7 mouse cellular contexts compared by ENCODE assay signal in genomic region chr5:140321042-140321755, GRCm38 (mm10). TPM values are rescaled to one million over a fixed set of nuclear protein-coding genes. Genes with fewer than 3 reads are reported as not detected.
DNase-seq lines count a peak whose midpoint lies in the region; ATAC-seq and TF ChIP-seq lines count a peak whose summit lies in the region.

Mad1l1 (minus strand) TSS chr5:140321552.
Nudt1 (plus strand) TSS chr5:140321656.

- H3K4me1 ChIP-seq in embryonic facial prominence, embryonic 10.5 days = peaks cover 22% of the 10 kb centered on the region
- peaks cover 4% of the 10 kb centered on the region; the same call in 1 of the 2 replicates for H3K4me1 ChIP-seq in intestine, postnatal 0 days (replicated peaks; ENCODE audit: control insufficient read depth, insufficient read depth, low read length)
- H3K4me1 ChIP-seq in midbrain, embryonic 12.5 days = peaks cover 18% of the 10 kb centered on the region
- H3K4me1 ChIP-seq in small intestine, adult 2 months (ENCODE audit: control insufficient read depth, insufficient read depth, insufficient read length, low read length) = peaks cover 1% of the 10 kb centered on the region; the same call in 1 of the 2 replicates

- TF ChIP-seq POLR2A in small intestine, adult 2 months (IDR thresholded peaks at IDR 0.05; ENCODE audit: low read depth, low read length) = peak; percentile 93

- peak within 1 kb of the TSS; percentile 95 for H3K4me3 ChIP-seq in embryonic facial prominence, embryonic 10.5 days
- H3K4me3 ChIP-seq in intestine, postnatal 0 days (ENCODE audit: low read depth, low read length) = peak within 1 kb of the TSS; percentile 60
- H3K4me3 ChIP-seq in midbrain, embryonic 12.5 days = peak within 1 kb of the TSS; percentile 88
- peak within 1 kb of the TSS; percentile 97 for H3K4me3 ChIP-seq in small intestine, adult 2 months (ENCODE audit: low read depth, low read length)

- peak within 1 kb of the TSS; percentile 81 for H3K9ac ChIP-seq in intestine, postnatal 0 days (ENCODE audit: low read depth, low read length)
- H3K9ac ChIP-seq in midbrain, embryonic 12.5 days (replicated peaks) = peak within 1 kb of the TSS; percentile 99

- intact Hi-C loops in left cerebral cortex, postnatal 4 days (cut with DNase I) = no loop called here

- DNase-seq in adrenal gland, postnatal 10 days = peak; percentile 95
- DNase-seq in embryonic facial prominence, embryonic 10.5 days (ENCODE audit: low spot score) = peak; percentile 93
- peak; percentile 59 for DNase-seq in gonadal fat pad, adult 2 months (ENCODE audit: low read depth)
- DNase-seq in left cerebral cortex, postnatal 4 days = peak; percentile 92

- ATAC-seq in intestine, postnatal 0 days = peak; percentile 91
- ATAC-seq in midbrain, embryonic 12.5 days (ENCODE audit: low FRiP score, low read depth) = peak; percentile 90

- H3K27ac ChIP-seq in embryonic facial prominence, embryonic 10.5 days (replicated peaks) = peak within 1 kb of the TSS; percentile 96
- H3K27ac ChIP-seq in intestine, postnatal 0 days (ENCODE audit: low read depth, low read length) = peak within 1 kb of the TSS; percentile 87
- peak within 1 kb of the TSS; percentile 79 for H3K27ac ChIP-seq in midbrain, embryonic 12.5 days (replicated peaks)
- H3K27ac ChIP-seq in small intestine, adult 2 months (ENCODE audit: insufficient read depth, low read depth, low read length) = peak within 1 kb of the TSS; percentile 89

- no peaks in the 10 kb centered on the region for H3K27me3 ChIP-seq in embryonic facial prominence, embryonic 10.5 days (replicated peaks; ENCODE audit: low read depth, poor library complexity, severe bottlenecking)
- H3K27me3 ChIP-seq in intestine, postnatal 0 days (replicated peaks; ENCODE audit: control insufficient read depth, insufficient read depth, low read length) = no peaks in the 10 kb centered on the region
- no peaks in the 10 kb centered on the region for H3K27me3 ChIP-seq in midbrain, embryonic 12.5 days
- no peaks in the 10 kb centered on the region for H3K27me3 ChIP-seq in small intestine, adult 2 months (ENCODE audit: control insufficient read depth, insufficient read depth, low read length)

- H3K4me2 ChIP-seq in intestine, postnatal 0 days (replicated peaks; ENCODE audit: low read depth) = peak within 1 kb of the TSS; percentile 80
- H3K4me2 ChIP-seq in midbrain, embryonic 12.5 days (replicated peaks) = peak within 1 kb of the TSS; percentile 73

- H3K36me3 ChIP-seq in embryonic facial prominence, embryonic 10.5 days (replicated peaks) = peaks cover 42% of the 10 kb centered on the region
- H3K36me3 ChIP-seq in intestine, postnatal 0 days (ENCODE audit: control insufficient read depth, insufficient read depth) = 0 out of 2 replicates have a peak, but pooled peaks cover 4% of the 10 kb centered on the region
- H3K36me3 ChIP-seq in midbrain, embryonic 12.5 days = 0 out of 2 replicates have a peak, but pooled peaks cover 5% of the 10 kb centered on the region
- no peaks in the 10 kb centered on the region for H3K36me3 ChIP-seq in small intestine, adult 2 months (ENCODE audit: control insufficient read depth, insufficient read depth, low read length)

- WGBS in embryonic facial prominence, embryonic 10.5 days = under 1% methylated on average over 60 of the region's 60 CpGs
- 1% methylated on average over 57 of the region's 60 CpGs for WGBS in intestine, postnatal 0 days
- WGBS in midbrain, embryonic 12.5 days = under 1% methylated on average over 55 of the region's 60 CpGs
- under 1% methylated on average over 60 of the region's 60 CpGs for WGBS in small intestine, adult 2 months

- no peaks in the 10 kb centered on the region for H3K9me3 ChIP-seq in embryonic facial prominence, embryonic 10.5 days
- no peaks in the 10 kb centered on the region for H3K9me3 ChIP-seq in intestine, postnatal 0 days (ENCODE audit: control insufficient read depth)
- H3K9me3 ChIP-seq in midbrain, embryonic 12.5 days = no peaks in the 10 kb centered on the region

- TF ChIP-seq CTCF in intestine, postnatal 0 days (IDR thresholded peaks at IDR 0.05; ENCODE audit: low read depth) = peak; percentile 49
- no peak for TF ChIP-seq CTCF in small intestine, adult 2 months (IDR thresholded peaks at IDR 0.05; ENCODE audit: extremely low read depth, insufficient read length, insufficient replicate concordance, low read depth, low read length)

RNA-seq across cellular contexts. Expression of gene Mad1l1, which starts in this region (rescaled TPM):
- 10 to 100 TPM; 20.3 to 22.3 TPM for total RNA-seq in adrenal gland, postnatal 10 days (2021)
- polyA plus RNA-seq in embryonic facial prominence, embryonic 10.5 days (2016; fragmentation: Nextera tagmentation; extraction: Ambion mirVana) = 63.5 and 63.9 TPM in 2 replicates
- 20.2 and 21.6 TPM in 2 replicates for polyA plus RNA-seq in gonadal fat pad, adult 2 months (2012; rRNA removed)
- polyA plus RNA-seq in intestine, postnatal 0 days (2015; fragmentation: Nextera tagmentation; extraction: Ambion mirVana) = 10.3 and 11.1 TPM in 2 replicates
- 10 to 100 TPM; 24.1 to 24.7 TPM for total RNA-seq in left cerebral cortex, postnatal 4 days (2021)
- polyA plus RNA-seq in midbrain, embryonic 12.5 days (2016; fragmentation: Nextera tagmentation; extraction: Ambion mirVana) = 47.8 and 48.7 TPM in 2 replicates
- polyA plus RNA-seq in small intestine, adult 2 months (2012; rRNA removed) = 13.2 and 22.9 TPM in 2 replicates

RNA-seq across cellular contexts. Expression of gene Nudt1, which starts in this region (rescaled TPM):
- 10 to 100 TPM; 19.8 to 26.8 TPM for total RNA-seq in adrenal gland, postnatal 10 days (2021)
- polyA plus RNA-seq in embryonic facial prominence, embryonic 10.5 days (2016; fragmentation: Nextera tagmentation; extraction: Ambion mirVana) = 52.8 and 55.9 TPM in 2 replicates
- 11.3 and 14.8 TPM in 2 replicates for polyA plus RNA-seq in gonadal fat pad, adult 2 months (2012; rRNA removed)
- polyA plus RNA-seq in intestine, postnatal 0 days (2015; fragmentation: Nextera tagmentation; extraction: Ambion mirVana) = 28.9 and 34.7 TPM in 2 replicates
- 1 to 10 TPM; 7.1 to 8.3 TPM for total RNA-seq in left cerebral cortex, postnatal 4 days (2021)
- polyA plus RNA-seq in midbrain, embryonic 12.5 days (2016; fragmentation: Nextera tagmentation; extraction: Ambion mirVana) = 38.3 and 40.6 TPM in 2 replicates
- polyA plus RNA-seq in small intestine, adult 2 months (2012; rRNA removed) = 5.6 and 11.0 TPM in 2 replicates

Comparison
In these comparisons a context has a peak if more than half of its experiments do, and no peak if none do; other contexts are left out.
1. Peak in every context shown above with its lines: DNase-seq, ATAC-seq, H3K4me3 ChIP-seq and H3K27ac ChIP-seq.